Mouse (Mus musculus): ENCODE results near the gene Gm8180.
"Not testable (repeated sequence)": the region's sequence is repeated elsewhere in the genome, so short reads cannot be mapped to it uniquely, and the experiment has no call there.

Gm8180 gene

GRCm38 (mm10) chr14:43784645-43785044, at the start of gene Gm8180:
TSS of gene Gm8180 (minus strand) at chr14:43784745.
- not testable (repeated sequence) for DNase-seq (ENCODE audit: low read depth, low spot score)

DNA sequence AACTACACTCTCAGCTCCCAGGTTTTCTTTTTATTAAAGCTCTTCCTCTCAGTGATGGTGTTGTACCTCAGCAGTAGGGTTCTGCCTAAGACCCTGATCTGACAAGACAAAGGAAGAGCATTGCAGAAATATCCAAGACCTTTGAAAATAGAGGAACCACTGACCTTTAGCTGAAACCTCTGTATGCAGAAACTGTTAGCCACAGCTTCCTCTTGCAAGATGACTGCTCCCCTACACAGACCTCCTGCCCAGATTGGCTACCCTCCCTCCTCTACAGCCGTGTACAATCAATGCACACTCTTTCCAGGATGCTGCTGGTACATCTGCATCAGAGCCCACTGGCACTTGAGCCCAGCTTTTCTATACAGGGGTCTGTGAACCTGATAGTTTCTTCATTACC, 45.8 kb upstream of the Gm8180 start:
- DNase-seq (ENCODE audit: low read depth, low spot score) = not testable (repeated sequence)

DNA sequence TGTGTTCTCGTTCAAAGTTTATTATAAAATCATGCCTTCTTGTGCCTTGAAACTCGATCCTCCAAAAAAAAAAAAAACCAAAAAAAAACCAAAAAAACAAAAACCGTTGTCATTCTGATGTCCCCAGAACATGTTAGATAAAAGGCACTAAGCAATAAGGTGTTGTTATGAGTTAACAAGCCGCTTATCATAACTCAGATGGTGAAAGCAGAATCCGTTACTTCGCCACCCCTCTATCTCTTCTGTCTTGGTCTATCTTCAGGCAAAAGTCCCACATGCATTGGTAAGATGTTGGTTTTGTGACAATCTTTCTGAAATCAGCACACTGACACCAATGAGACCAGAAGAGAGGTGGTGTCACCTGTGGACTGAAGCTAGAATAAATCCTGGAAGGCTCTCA, 39.6 kb upstream of the Gm8180 start:
- DNase-seq (ENCODE audit: low read depth, low spot score) = not testable (repeated sequence)

DNA sequence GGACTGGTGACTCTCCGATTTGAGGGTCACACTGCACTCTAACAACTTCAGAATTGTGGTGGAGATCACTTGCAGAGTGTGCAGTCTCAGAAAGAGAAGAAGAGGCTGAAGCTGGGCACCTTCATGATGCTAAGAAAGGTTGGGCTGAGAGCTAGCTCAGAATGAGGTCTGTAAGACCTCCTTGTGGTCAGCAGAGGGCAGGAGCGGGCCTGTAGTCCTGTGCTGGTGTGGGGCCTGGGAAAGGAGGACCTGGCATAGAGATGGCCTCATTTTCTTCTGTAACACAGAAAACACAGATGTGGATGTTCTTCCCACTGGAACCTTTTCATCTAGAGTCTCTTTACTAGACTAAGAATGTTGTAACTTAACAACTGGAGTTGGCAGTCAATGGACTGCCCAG, 37.3 kb upstream of the Gm8180 start:
- not testable (repeated sequence) for DNase-seq (ENCODE audit: low read depth, low spot score)

DNA sequence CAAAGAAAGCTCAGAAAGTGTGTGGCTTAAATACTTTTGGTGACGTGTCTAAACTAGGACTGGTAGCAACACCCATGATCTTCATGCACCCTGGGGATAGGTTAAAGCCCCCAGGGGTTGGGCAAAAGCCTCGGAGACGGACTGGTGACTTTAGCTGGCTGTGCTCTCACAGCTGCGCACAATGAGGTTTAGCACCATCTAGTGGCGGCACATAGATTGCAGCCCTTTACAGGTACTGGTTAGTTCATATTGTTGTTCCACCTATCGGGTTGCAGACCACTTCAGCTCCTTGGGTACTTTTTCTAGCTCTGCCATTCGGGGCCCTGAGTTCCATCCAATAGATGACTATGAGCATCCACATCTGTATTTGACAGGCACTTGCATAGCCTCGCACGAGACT, 27.9 kb upstream of the Gm8180 start:
- not testable (repeated sequence) for DNase-seq (ENCODE audit: low read depth, low spot score)

GRCm38 (mm10) chr14:43808142-43808541, 23.6 kb upstream of the Gm8180 start:
- DNase-seq (ENCODE audit: low read depth, low spot score) = not testable (repeated sequence)

GRCm38 (mm10) chr14:43804435-43804834, 19.9 kb upstream of the Gm8180 start:
- not testable (repeated sequence) for DNase-seq (ENCODE audit: low read depth, low spot score)

GRCm38 (mm10) chr14:43796905-43797470, 12.4 kb upstream of the Gm8180 start:
- DNase-seq (ENCODE audit: low read depth, low spot score) = not testable (repeated sequence)

DNA sequence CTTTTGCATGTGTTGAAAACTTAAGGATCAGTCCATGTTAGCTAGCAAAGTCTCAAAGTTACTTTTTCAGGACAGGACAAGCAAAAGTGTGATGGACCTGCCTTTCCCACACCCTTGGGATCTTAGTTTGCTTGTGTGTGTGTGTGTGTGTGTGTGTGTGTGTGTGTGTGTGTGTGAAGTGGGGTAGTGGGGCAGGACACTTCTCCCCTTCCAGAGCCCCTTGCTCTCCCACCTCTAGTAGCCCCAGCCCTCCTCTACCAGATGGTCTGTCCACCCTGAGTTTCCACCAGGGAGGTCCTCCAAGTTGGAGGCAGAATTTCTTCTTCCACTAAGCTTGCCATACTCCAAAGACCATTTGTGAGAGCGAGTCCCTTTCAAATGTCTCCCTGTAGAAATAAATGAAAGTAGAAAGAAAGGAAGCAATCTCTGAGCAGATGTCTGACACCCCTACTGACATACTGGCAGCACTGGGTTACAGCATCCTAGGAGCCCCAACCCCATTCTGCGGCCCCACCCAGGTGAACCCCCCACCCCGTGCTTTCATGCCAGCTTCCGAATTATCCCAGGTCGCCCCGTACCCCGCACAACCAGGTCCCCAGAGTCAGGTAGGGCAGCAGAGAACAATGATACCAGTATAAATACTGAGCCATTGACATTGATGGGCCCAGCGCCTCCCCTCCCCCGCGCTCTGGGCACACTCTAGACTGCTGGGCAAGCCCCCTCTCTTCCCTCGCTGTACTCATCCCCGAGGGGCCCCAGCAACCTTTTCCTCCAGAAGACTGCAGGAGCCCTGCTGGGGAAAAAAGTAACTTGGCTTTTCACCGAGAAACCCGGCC, 11.7 kb upstream of the Gm8180 start:
- no peak for DNase-seq (ENCODE audit: low read depth, low spot score)

- DNase-seq (ENCODE audit: low read depth, low spot score) = not testable (repeated sequence)
Observed at GRCm38 (mm10) chr14:43793811-43794210, 9.3 kb upstream of the Gm8180 start.

GRCm38 (mm10) chr14:43747566-43747965, 37.0 kb downstream of the Gm8180 start, which contains the start of gene Gm6526:
TSS of gene Gm6526 (plus strand) at chr14:43747866.
- DNase-seq (ENCODE audit: low read depth, low spot score) = not testable (repeated sequence)

Data from embryo, embryonic 11.5 days (tissue).